Mouse (Mus musculus): Measurements from ENCODE around the gene Apba1. TPM values are rescaled to one million over a fixed set of nuclear protein-coding genes. Genes with fewer than 3 reads are reported as not detected.

Apba1 gene
- polyA plus RNA-seq (2012; rRNA removed) = 1.3 TPM in 2 replicates

DNA sequence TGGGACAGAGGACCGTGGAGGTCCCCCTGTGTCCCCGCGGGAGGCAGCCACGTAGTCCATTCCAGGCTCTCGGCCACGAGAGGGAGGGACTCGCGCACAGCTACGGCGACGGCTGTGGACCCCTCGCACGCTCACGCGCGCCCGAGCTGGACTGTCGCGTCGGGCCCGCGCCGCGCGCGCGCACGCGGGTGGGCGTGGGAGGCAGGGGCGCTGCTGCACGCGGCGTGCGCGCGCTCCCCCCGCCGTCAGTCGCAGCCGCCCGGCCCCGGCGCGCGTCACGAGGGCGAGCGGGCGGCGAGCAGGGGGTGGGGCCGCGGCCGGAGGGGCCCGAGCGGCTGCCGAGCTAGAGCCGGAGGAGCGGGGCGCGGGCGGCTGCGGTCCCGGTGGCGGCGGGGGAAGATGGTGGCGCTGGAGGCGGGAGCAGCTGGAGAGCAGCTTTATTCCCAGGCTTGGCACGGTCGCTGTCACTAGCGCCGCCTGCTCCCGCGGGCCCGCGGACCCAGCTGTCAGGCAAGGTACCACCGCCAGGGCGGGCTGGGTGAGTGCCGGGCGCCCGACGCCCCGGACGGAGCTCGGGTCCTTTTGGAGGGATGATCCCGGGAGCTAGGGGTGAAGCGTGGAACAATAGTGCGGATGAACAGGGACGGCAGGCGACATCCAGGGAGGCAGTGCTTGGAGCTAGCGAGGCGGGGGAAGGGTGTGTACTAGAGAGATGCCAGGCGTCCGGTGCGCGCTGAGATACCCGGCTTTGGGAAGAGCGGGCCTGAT lies at the start of gene Apba1:
TSS of gene Apba1 (plus strand) at position 334 of the 768 bp plus-strand sequence.

Other genes starting within 250 kb of the Apba1 start
- gene 1700028P14Rik, start 106.1 kb upstream of the Apba1 start, polyA plus RNA-seq (2012; rRNA removed) = not detected in 2 replicates
- gene Ptar1, start 71.5 kb upstream of the Apba1 start, polyA plus RNA-seq (2012; rRNA removed) = 0.25 and 0.51 TPM in 2 replicates